Mouse (Mus musculus): ENCODE measurements at regions not wholly inside any gene's neighbourhood (a gene's known extent, or its start where the extent isn't known, plus 50 kb on each side); places are given as distances from the start of the nearest gene placed in this dataset.

DNA sequence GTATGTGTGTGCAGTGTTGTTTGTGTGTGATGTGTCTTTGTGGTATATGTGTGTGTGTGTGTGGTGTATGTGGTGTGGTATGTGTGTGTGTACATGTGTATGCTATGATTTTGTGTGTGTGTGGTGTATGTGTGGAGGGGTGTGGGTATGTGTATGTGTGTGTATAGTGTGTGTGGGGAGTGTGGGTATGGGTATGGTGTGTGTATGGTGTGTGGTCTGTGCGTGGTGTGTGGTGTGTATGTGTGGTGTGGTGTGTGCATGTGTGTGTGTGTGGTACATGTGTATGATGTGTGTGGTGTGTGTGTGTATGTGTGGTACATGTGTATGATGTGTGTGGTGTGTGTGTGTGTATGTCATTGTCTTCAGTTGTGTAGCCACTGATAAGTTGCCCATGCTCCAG is 247.8 kb upstream of the Sp4 start:
- no peak for DNase-seq (ENCODE audit: low spot score in 2 of 2)

DNA sequence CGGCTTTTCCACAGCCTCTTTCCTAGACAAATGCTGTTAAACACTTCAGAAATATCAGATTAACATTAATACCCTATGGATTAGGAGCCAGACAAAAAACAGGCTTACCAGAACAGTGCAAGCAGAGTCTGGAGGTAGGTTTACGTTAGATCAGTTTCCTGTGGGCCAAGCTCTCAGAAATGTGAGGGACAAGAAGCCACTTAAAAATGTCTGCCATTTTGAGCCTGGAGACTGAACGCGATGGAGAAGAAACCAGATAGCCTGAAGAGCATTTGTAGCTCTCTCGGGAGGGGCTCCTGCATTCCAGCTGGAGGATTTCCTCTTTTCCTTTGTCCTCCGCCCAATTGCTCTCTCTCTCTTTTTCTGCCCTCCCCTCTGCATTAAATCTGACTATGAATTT is 239.1 kb upstream of the Sp4 start:
- DNase-seq (ENCODE audit: low spot score in 2 of 2): no peak

DNA sequence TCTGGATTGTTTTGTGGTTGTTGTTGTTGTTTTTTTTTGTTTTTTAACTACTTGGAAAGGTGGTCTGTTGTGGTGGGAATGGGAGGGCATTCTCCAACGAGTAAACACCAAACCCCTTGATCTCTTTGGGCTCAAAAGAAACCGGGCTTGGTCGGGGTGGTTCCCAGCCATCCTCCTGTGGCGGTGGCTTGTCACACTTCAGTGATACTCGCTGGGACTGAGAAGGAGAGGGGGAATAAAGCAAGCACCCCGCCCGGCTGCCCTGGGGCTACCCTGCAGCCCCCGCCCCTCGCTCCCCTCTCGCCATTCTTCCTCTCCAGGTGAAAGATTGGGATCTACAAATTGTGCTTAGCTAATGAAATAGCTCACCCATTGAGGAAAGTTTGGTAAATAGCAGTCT is 229.3 kb upstream of the Sp4 start:
- DNase-seq (ENCODE audit: low spot score in 2 of 2): no peak

DNA sequence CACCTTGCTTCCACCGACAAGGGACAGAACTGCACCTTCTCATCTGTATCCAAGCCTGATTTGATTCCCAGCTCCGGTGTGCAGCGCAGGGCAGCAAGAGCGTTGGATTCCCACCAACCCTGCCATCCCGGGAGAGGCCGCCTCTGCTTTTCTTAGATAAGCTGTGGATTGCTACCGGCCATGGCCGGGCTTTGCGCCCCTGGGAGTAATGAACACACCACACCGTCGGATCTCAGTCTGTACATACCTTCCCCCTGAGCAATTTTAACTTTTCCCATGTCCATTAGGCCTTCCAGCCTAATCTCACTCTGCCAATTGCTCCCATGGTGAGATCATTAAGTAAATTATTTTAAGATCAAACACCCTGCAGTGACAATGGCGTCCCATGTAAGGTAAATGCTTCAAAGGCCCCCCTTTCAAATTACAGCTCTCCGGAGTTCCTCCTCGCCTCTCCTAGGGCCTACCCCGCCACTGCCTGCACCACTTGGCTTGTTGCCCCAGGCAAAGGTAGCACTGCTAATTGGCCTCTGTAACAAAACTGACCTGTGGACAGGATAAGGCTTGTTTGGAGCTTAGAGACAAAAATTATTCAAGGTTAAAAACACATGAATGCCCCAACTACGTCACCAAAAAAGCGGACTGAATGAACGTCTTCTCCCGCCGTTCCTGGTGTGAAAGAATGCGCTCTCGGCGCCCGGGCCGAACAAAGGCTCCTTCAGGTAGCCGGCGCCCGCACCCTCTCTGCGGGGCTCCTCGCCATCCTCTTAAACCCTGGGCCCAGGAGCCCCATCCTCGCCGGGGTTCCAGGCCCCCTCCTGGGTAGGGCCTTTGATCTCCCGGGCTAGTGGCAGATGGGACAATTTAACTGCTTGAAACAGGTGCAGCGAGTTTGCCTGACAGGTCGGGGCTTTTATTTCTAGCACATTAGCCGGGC is 228.5 kb upstream of the Sp4 start:
- no peak for DNase-seq (ENCODE audit: low spot score in 2 of 2)

DNA sequence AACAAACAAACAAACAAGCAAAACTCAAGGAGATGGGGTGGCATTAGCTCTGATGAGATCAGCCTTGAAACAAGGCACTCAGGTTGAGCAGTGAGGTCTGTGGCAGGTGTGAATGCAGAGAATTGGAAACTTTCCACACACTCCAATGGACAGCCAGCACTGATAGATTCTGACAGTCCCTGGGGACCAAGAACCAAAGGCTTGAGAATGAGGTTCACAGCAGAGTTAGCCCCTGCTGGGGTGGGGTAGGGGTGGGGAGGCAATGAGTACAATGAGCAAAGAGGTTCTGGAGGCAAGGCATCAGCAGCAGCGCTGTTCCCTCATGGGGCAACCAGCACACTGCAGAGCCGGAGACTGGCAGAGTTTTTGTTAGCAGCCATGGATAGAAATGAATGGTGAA is 220.5 kb upstream of the Sp4 start:
- no peak for DNase-seq (ENCODE audit: low spot score in 2 of 2)

DNA sequence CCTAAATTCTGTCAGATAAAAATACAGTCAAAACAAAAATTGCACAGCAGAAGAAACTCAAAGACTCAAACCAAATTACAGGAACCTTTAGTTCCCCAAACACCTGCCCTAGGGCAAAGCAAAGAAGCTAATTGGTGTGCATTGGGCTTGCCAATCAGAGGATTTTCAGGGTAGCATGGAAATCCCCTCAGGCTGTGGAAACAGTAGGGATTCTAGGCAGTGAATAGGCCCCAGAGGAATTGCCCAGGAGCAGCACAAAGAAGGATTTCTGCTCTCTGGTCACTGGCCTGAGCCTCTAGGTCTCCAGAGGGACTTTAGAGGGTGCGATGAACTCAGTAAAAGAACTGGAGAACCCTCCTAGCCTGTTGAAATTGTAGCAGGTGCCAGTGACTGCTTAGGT is 220.1 kb upstream of the Sp4 start:
- DNase-seq (ENCODE audit: low spot score in 2 of 2): no peak

DNA sequence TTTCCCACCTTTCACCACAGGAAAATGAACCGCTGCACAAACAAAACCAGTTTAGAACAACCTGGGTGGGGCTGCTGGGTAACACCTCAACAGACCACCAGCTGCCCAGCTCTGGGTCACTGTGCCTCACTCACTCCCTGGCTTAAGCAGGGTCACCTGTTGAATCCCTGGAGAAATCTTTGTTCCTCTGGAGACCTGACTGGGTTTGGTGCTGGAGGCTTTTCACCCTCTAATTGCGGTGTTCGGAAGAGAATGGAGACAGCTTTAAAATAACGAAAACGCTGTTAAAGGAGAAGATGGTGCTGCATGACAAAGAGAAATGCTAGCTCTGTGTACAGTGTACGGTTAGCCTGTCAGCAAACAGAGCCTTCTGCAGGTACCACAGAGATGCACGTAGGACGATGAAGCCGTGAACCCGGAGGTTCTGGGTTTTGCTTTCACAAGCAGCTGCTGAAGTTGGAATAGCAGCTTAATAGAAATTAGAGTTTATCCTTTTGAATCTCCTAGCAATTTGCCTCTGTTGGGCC is 218.6 kb upstream of the Sp4 start:
- DNase-seq (ENCODE audit: low spot score in 2 of 2): no peak

DNA sequence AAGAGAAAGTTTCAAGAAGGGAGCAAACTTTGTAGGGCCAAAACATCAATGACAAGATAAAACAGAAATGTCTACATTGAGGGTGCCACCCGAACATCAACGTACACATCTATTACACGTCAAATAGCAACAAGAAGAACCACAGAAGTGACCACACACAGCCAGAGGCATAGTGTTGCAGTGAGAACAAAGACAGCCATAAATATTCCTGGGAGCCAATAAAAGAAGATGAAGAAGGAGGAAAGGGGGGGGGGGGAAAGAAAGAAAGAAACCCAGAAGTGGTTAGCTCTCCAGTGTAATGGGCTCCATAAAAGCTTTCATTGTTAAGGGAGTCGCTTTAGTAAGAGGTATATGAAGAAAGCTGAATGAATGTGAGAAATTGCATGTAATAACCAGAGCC is 209.7 kb upstream of the Sp4 start:
- DNase-seq (ENCODE audit: low spot score in 2 of 2): no peak

DNA sequence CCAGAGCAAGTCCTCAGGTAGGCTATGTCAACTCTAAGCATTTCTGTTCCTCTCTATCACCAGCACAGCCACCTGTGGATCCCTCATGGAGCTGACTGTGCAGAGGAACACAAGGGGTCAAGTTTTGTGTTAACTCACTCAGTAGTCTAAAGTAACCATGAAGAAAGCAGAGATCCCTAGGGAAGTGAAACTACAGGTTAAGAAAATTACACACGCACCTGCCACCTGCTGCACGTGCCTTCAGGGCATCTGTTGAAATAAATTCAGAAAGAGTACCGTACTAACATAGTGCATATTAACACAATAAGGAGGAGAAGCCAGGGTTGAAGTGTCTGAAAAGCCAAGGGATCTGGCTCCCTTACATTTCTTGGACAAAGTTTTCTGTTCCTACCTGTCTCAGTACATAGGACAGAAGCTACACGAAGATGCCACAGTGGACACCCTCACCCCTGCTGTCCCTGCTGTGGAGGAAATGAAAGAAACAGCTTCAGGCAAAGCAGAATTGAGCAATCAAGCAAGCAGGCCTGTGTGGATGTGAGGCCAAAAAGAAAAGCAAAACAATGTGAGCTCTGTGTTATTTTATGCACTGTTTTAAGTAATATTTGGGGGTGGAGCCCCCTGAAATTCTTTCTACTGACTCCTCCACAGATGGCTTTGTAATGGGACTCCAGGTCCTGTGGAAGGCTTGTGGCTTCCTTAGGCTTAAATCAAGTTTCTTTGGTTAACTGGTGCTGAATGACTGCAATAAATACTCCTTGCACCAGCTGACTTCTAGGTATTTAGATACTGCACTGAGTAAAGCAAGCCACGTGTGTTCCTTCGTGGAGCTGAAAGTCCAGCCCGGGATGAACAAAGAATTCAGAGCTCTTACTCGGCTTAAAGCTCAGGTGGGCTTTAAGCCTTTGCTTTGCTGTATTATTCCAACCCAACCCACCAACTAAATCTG is 208.0 kb upstream of the Sp4 start:
- DNase-seq (ENCODE audit: low spot score in 2 of 2): no peak

DNA sequence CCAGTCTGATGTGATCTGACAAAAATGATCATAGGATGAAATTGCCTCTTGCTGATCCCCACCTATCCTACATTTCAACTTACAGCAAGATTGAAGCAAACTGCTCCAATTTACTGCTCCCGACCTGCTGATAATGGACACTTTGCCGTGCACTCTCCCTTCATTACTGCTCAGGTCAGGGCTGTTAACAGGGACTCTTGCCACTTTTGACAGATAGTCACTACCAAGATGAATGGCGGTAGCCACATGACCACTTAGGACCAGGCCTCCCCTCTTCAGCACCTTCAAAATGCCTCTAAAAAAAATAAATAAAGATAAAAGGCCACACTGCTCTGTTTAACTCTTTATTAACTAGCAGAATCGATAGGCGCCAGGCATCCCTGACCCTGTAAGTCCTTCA is 199.2 kb upstream of the Sp4 start:
- no peak for DNase-seq (ENCODE audit: low spot score in 2 of 2)

DNA sequence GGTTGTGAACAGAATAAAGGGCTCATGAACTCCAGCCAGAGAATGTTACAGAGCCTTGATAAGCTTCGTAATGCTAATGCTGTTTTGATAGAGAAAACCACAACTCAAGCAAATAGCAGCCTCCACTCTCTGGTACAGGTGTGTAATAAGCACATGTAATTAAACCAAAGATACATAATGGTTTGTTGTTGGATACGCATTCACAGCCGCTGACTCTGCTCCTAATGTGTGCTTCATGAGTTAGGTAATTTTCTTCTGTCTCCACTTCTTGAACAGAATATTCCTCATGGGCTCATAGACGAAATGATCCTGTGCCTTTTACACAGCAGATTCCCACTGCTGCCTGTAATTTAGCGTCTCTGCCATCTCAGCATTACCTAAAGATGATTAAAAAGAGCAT is 186.8 kb upstream of the Sp4 start:
- no peak for DNase-seq (ENCODE audit: low spot score in 2 of 2)

DNA sequence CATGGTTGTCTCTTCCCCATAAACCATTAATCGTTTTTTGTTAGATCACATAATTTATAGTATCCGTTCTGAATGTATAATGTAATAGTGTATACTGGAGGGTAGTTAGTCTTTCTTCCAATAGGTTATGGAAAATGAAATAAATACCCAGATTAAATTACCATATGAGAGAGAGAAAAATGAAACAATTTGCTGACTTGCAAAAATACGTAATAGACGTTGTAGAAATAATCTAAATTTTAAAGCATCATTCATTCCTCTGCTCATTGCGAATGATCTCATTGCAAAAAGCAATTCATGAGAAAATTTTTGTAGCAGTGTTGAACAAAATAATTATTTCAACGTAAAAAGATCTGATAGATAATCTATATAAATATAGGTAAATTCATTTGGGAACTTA is 185.2 kb upstream of the Sp4 start:
- DNase-seq (ENCODE audit: low spot score in 2 of 2): no peak

DNA sequence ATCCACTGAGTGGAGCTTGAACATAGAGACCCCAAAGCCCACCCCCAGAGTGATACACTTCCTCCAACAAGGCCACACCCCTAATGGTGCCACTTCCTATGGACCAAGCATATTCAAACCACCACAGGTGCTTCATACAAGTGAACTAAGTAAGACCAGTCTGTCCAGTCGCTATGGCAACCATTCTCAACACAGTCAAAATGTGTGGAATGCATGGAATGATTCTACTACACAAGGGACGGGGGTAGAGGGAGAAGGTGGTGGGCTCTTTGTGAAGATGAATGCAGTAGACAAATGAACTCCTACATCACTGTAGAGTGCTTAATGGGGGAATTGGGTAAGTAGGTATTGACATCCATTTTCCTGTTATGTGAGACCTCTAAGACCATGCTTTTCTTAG is 180.1 kb upstream of the Sp4 start:
- no peak for DNase-seq (ENCODE audit: low spot score in 2 of 2)

DNA sequence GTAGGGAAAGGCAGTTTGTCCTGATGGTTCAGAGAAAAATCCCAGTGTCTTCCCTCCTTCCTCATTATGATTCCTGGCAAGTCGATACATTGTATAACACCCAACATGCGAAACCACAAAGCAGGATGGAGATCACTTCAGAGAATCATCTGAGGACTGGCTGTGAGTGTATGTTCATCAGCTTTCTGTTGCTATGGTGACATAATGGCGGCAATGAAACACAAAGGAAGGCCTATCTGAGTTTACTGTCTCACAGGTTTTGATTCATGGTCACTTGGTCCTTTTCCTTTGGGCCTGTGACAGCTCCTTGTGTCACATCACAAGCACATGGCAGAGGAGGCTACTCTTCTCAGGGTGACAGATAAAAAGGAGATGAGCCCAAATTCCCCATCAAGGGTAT is 173.5 kb upstream of the Sp4 start:
- DNase-seq (ENCODE audit: low spot score in 2 of 2): no peak

DNA sequence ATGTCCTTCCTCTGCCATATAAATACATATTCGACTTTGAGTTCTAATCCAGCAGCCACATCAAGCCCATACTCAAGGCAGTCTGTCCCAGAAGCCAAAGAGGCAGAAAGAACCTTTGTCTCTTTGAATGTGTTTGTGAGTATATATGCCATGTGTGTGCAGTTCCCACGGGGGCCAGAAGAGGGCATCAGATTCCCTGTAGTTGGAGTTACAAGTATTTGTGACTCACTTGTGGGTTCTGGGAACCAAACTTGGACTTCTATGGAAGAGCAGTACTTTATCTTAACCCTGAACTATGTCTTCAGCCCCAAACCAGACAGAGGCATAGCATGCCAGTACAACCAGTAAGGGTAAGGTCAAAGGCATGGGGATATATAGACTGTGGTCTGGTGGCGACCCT is 165.6 kb upstream of the Sp4 start:
- no peak for DNase-seq (ENCODE audit: low spot score in 2 of 2)

DNA sequence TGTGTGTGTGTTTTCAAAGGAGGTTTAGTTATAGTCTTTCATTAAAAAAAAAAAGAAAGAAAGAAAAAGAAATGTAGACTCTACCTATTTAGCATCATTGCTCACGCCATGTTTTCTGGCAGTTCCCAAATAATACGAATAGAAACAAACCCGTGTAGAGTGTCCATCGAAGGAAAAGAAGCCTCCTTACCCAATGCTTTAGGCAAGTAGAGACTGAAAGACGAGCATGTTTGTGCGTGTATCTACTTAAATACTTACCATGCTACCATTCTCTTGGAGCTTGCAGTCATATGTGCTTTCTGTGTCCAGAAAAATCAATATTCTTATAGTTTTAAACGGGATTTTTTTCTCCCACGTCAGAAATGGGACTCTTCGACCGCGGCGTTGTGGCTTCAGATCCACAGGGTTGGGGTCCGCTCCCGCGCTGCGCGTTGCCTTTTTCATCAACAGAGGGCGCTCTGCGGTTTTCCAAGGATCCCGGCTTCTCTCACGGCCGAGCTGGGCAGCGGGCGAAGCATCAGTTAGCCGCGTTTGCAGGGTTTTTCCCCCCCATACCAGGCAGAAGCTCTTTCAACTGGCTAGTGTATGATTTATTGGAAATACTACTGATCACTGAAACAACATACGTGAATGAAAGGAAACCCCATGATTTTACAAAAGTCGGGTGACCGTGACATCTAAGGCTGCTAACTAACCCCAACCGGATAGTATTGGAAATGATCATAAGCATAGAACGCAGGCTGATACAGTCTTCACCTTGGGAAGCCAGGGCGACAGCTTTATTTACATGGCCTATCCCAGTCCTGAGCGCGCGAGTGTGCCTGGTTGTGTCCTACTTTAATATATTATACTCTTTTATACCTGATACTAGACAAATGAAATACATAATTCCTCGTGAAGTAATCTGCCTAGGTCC is 156.5 kb upstream of the Sp4 start:
- DNase-seq (ENCODE audit: low spot score in 2 of 2): peak; percentile 72 to 75

DNA sequence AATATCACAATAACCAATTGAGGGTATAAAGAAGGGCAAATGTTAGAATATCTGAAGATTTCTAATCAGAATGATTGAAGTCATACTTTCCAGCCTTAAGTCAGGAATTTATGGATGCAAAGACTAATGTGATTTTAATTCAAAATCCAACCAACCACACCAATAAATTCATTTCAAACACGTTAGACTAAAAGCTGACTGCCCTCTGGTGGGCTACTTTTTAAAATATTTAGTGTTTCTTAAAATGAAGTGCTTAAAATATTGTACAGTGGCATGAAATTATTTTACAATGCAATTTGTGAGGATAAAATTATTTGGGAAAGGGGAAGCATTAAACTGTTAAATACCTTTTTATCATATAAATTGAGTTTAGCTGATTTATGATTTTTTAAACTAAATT is 154.4 kb upstream of the Sp4 start:
- DNase-seq (ENCODE audit: low spot score in 2 of 2): no peak

DNA sequence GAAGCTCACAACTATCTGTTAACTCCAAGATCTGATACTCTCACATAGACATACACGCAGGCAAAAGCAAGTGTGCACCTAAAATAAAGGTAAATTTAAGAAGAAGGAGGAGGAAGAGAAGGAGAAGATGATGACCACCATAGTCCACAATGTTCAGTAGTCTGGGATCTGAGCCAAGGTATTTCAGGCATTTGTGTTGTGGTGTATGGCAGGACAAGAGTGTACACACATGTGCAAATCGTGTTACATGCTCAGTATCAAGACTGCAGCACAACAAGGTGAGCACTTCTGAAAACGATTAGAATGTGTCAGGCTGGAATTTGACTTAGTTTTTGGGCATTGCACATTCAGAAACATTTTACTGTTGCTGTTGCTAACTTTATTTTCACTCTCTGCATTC is 138.4 kb upstream of the Sp4 start:
- DNase-seq (ENCODE audit: low spot score in 2 of 2): no peak

DNA sequence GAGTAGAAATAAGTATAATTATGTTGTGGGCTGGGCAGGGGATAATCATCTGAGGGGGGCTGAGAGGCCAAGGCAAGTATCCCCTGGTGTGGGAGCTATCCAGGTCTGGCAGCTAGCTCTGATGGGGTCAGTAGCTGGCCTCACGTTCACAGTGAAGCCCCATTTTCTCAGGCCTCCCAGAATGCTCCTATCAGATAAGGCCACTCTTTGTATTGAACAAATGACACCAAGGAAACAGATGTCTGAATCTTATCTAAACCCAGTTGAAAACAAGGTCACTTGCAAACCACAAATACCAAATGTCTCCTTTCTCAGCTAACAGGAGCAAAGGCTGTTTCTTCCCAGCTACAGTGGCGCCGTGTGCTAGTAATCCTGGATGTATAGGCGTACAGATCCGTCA is 137.6 kb upstream of the Sp4 start:
- DNase-seq (ENCODE audit: low spot score in 2 of 2): no peak

DNA sequence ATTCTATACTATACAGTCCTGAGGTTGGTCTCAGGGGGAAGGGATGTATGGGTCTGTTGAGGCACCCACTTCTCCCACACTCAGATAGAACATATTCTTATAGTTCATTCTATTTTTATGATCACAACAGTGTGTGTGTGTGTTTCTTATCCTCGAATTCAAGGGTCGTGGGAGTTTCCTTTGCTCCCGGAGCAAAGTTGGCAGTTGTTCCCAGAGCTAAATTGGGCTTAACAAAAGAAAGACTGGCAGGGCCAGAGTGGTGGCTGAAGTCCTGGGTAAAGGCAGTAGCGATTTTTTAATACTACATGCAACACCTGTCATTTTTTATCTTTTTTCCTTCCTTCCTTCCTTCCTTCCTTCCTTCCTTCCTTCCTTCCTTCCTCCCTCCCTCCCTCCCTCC is 131.5 kb upstream of the Sp4 start:
- DNase-seq (ENCODE audit: low spot score in 2 of 2): no peak

DNA sequence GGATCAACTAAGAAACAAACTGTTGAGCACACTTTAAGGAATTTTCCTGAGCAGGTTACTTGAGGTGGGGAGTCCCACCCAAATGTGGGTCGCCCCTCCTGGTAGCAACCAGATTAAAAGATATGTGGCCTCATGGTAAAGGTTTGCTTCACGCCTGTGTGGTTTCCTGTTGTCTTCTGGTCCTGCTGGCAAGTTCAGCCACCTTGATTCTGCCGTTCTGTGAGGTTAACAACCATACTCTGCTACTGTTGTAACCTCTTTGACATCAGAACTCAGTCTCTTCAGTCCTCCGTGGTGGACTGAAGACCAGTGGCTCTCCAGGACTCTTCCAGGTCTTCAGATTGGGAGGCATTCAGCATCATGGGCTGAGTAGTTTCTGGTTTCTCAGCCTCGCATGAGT is 127.1 kb upstream of the Sp4 start:
- DNase-seq (ENCODE audit: low spot score in 2 of 2): no peak

DNA sequence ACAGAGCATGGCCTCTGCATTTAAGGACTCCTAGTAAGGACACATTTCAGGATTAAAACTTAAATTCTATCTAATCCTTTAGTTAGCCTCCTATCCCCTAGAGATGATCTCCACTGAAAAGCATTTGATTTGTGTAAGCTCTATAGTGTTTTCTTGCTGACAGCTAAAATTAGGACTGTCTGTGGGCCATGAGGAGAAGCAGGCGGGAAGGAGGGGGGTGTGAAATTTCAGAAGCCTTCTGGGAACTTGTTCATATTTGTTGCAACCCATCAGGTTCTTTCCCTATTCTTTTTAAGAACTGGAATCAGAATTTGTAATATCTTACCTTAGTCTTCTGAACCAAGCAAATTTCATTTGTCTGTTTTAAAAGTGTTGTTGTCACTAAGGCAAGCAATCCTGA is 114.7 kb upstream of the Sp4 start:
- DNase-seq (ENCODE audit: low spot score in 2 of 2): peak in 1 of 2 experiments; percentile 15

Measured in frontal cortex, postnatal 36 days (tissue).